ENCODE assay signal across 28 mouse cellular contexts in the genomic region with DNA sequence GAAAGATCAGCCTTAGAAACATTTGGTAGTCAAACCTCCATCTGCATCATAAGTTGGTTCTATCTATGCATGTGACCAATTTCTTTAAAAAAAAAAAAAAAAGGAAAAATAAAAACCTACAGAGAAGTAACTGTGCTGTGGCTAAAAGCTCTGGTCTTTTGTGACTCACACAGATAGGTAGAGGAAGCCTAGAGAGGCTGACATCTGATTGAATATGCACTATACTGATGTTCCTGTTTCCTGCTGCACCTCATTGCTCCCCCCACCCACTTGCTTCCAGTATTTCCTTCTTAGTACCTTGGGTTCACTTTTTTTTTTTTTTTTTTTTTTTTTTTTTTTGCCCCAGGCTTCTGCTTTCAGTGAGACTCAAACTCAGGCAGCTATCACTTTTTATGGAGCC.
"Had no signal": no experiment of that assay in that cellular context is flagged by ENCODE, and none has a peak within 500 bp of the region (broad histone marks: within the 10 kb centered on the region; RNA-seq: fewer than 3 reads in every experiment).

No protein-coding gene starts in this region.

- ATAC-seq: forebrain, embryonic 13.5 days; forebrain, embryonic 14.5 days; forebrain, embryonic 15.5 days; forebrain, embryonic 16.5 days; forebrain, postnatal 0 days had no signal

- H3K4me1 ChIP-seq: embryonic facial prominence, embryonic 10.5 days; embryonic facial prominence, embryonic 12.5 days; embryonic facial prominence, embryonic 13.5 days; embryonic facial prominence, embryonic 15.5 days; forebrain, embryonic 10.5 days; forebrain, embryonic 12.5 days; forebrain, embryonic 13.5 days; forebrain, embryonic 15.5 days had no signal

- H3K4me2 ChIP-seq: embryonic facial prominence, embryonic 12.5 days; embryonic facial prominence, embryonic 13.5 days; embryonic facial prominence, embryonic 15.5 days; forebrain, embryonic 12.5 days; forebrain, embryonic 13.5 days; forebrain, embryonic 15.5 days had no signal

- H3K27ac ChIP-seq: embryonic facial prominence, embryonic 10.5 days; embryonic facial prominence, embryonic 12.5 days; embryonic facial prominence, embryonic 13.5 days; embryonic facial prominence, embryonic 15.5 days; forebrain, embryonic 10.5 days; forebrain, embryonic 12.5 days; forebrain, embryonic 13.5 days; forebrain, embryonic 15.5 days; gastrocnemius, adult 2 months; heart, adult 2 months had no signal

- H3K9ac ChIP-seq: embryonic facial prominence, embryonic 12.5 days; embryonic facial prominence, embryonic 13.5 days; embryonic facial prominence, embryonic 15.5 days; forebrain, embryonic 12.5 days; forebrain, embryonic 13.5 days; forebrain, embryonic 15.5 days; forebrain, postnatal 0 days had no signal

- H3K4me3 ChIP-seq: embryonic facial prominence, embryonic 10.5 days; embryonic facial prominence, embryonic 12.5 days; embryonic facial prominence, embryonic 13.5 days; embryonic facial prominence, embryonic 15.5 days; erythroblast, embryonic 14.5 days; forebrain, embryonic 10.5 days; forebrain, embryonic 12.5 days; forebrain, embryonic 13.5 days; forebrain, embryonic 15.5 days; gastrocnemius, adult 2 months; heart, adult 2 months had no signal

- H3K9me3 ChIP-seq: embryonic facial prominence, embryonic 10.5 days; embryonic facial prominence, embryonic 12.5 days; embryonic facial prominence, embryonic 13.5 days; embryonic facial prominence, embryonic 15.5 days; forebrain, embryonic 10.5 days; forebrain, embryonic 12.5 days; forebrain, embryonic 13.5 days; forebrain, embryonic 15.5 days had no signal

- DNase-seq: cerebellum, adult 8-10 months; cerebellum, adult 9-10 months; cerebellum, adult 9-11 months; cerebellum, postnatal 10 days; cerebellum, postnatal 14 days; cerebellum, postnatal 25 days; cerebellum, postnatal 36 days; embryo, embryonic 11 days; forebrain, postnatal 0 days; gastrocnemius, adult 2 months; gastrocnemius, postnatal 10 days; gastrocnemius, postnatal 14 days; gastrocnemius, postnatal 25 days; gastrocnemius, postnatal 36 days; heart, adult 11 months; heart, adult 18-20 months; heart, adult 2 months had no signal

- H3K36me3 ChIP-seq: embryonic facial prominence, embryonic 10.5 days; embryonic facial prominence, embryonic 12.5 days; embryonic facial prominence, embryonic 13.5 days; embryonic facial prominence, embryonic 15.5 days; forebrain, embryonic 10.5 days; forebrain, embryonic 12.5 days; forebrain, embryonic 15.5 days had no signal

- H3K27me3 ChIP-seq: embryonic facial prominence, embryonic 12.5 days; embryonic facial prominence, embryonic 13.5 days; embryonic facial prominence, embryonic 15.5 days; forebrain, embryonic 12.5 days; forebrain, embryonic 13.5 days; forebrain, embryonic 15.5 days had no signal
